Mouse (Mus musculus): ENCODE results near the gene Fam107a.

- no peak for TF ChIP-seq POLR2A (IDR thresholded peaks at IDR 0.05; ENCODE audit: borderline replicate concordance, low read depth, low read length)
- peak; percentile 75 for TF ChIP-seq CTCF (IDR thresholded peaks at IDR 0.05; ENCODE audit: low read depth, low read length)
Measured at GRCm38 (mm10) chr14:8300281-8300680, 17.5 kb downstream of the Fam107a start.

Data from bone marrow macrophage, adult 2 months (primary cell).